Mouse (Mus musculus): Measurements from ENCODE around the gene Gm43517.

The Gm43517 gene

GRCm38 (mm10) chr12:49384876-49385630 is at the start of gene Gm43517:
TSS of gene Gm43517 (plus strand) at chr12:49385174.
- no peak for DNase-seq (ENCODE audit: low spot score in 2 of 2)

- no peak for DNase-seq (ENCODE audit: low spot score in 2 of 2)
These were observed 35.3 kb upstream of the Gm43517 start for GRCm38 (mm10) chr12:49349697-49350096.

DNA sequence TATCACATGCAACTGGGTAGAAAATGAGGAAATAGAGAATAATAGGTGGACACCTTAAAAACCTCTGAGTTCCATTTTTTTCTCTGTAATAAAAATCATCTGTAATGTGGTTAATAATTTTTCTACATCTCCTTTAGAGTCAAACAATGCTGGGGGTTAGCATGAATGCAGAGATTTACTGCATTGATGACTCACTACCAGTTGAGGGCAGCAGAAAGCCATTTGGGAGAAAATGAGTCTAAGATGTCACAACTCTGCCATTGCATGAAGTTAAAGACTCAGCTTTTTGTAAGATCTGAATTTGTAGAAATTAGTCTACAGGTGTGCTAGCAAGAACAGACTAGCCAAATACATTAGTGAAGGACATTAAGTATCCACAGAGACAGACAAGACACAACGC is 16.0 kb upstream of the Gm43517 start:
- no peak for DNase-seq (ENCODE audit: low spot score in 2 of 2)

- DNase-seq (ENCODE audit: low spot score in 2 of 2), result no peak
These were observed 12.8 kb upstream of the Gm43517 start for GRCm38 (mm10) chr12:49372170-49372569.

DNA sequence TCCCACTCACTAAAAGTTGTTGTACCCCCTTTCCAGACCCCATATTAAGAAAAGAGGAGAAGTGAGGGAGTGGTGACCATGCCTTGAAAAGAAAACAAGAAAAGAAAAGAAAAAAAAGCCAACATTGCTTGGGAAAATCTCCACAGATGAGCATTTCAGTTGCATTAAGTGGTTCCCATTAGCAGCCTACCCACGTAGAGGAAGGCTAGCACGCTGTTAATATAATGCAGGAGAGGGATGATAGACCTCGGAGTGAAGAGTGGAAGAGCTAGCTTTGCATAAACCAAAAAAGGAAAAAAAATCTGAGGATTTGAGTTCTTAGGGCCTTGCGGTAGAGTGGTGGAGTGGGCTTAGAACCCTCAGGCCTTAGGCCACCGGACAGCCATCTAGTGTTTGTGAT is 11.8 kb upstream of the Gm43517 start:
- no peak for DNase-seq (ENCODE audit: low spot score in 2 of 2)

DNA sequence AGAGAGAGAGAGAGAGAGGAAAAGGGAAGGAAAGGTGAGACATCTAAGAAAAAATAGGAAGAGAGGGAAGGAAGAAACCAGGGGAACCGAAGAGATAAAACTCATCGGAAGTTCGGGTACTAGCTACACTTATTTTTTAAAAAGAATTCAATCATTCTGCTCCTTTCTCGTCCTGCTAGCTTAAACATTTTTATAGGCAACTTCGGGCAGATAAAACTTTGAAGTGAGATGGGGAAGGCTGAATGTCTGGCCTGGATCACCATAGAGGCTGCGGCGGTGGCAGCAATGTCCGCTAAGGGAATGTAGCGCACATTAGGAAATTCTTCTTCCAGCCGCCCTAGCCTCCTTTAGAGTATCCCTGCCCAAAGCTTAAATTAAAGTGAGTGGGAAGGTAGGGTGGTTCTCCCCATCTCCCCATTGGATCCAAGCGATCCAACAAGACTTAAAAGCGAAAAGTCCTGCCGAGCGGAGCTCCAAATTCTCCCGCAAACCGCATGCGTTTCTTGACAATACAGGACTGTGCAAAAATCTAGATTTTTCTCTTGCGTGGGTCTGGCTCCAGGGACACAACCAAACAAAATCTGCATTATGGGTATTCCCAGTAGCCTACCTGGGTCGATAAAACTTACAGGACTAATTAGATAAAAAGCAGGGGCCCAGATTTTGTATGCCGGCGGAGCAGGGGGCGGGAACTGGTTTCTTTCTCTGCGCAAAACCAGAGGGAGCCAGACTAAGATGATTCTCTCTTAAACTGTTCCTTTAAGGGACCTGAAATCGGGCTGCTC is 11.0 kb upstream of the Gm43517 start:
- DNase-seq (ENCODE audit: low spot score in 2 of 2), result no peak

GRCm38 (mm10) chr12:49374606-49374995 is 10.4 kb upstream of the Gm43517 start:
- DNase-seq (ENCODE audit: low spot score in 2 of 2), result no peak

GRCm38 (mm10) chr12:49375427-49376317 is 9.3 kb upstream of the Gm43517 start:
- no peak for DNase-seq (ENCODE audit: low spot score in 2 of 2)

GRCm38 (mm10) chr12:49376318-49376992 is 8.5 kb upstream of the Gm43517 start:
- no peak for DNase-seq (ENCODE audit: low spot score in 2 of 2)

- DNase-seq (ENCODE audit: low spot score in 2 of 2), result no peak
These were observed 7.5 kb upstream of the Gm43517 start for GRCm38 (mm10) chr12:49377281-49377970.

GRCm38 (mm10) chr12:49378920-49379319 is 6.1 kb upstream of the Gm43517 start:
- no peak for DNase-seq (ENCODE audit: low spot score in 2 of 2)

GRCm38 (mm10) chr12:49379446-49379845 is 5.5 kb upstream of the Gm43517 start:
- DNase-seq (ENCODE audit: low spot score in 2 of 2), result no peak

GRCm38 (mm10) chr12:49380442-49380841 is 4.5 kb upstream of the Gm43517 start:
- DNase-seq (ENCODE audit: low spot score in 2 of 2), result no peak

DNA sequence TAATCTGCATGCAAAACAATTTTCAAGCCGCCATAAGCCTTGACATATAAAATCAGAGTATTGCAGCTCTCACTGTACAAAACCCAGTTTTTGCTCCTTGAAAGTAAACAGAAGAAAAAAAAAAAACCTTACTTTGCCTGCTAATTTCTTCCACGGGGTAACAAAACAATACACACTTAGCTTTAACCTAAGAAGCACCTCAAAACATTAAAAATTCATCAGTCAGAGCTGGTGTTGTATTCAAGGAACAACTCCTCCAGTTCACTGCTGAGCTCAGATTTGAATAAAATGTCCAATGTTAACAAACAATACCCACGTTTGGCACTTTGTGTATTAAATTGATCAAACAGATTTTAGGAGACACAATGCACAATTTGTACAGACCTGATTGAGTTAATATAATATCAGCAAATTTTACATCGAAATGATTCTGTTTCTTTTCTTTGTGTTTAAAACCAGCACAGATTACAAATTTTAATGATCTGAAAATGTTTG is 3.9 kb upstream of the Gm43517 start:
- no peak for DNase-seq (ENCODE audit: low spot score in 2 of 2)

DNA sequence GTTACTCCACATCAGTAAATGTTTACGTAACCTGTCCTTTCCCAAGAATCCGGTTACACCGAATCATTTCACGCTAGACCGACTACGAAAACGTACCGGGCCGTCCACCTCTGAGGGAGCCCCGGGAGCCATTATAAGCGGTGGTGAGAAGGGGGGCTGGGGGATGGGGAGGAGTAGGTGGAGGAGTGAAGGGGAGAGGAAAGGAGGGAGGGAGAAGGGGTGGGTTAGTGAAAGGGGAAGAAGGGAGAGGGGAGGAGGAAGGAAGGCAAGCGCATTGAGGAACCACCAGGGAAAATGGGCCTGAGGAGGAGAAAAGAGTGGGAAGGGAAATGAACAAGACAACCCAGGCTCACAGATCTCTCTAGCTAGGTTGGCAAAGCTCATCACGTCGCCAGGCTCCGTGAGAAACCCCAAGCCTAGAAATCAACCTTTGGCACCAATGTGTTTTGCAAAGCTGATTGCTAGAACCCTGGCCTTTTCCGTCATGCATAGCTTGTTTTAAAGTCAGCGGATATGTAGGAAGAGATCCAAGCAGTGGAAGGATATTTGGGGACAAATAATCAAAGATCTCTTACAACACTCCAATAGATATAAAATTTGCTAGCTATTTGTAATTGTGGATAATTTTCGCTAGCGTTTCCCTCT is 3.1 kb upstream of the Gm43517 start:
- no peak for DNase-seq (ENCODE audit: low spot score in 2 of 2)

GRCm38 (mm10) chr12:49382565-49383520 is 2.1 kb upstream of the Gm43517 start, which contains the start of gene Foxg1:
TSS of gene Foxg1 (plus strand) at chr12:49382660.
- DNase-seq (ENCODE audit: low spot score in 2 of 2), result no peak

DNA sequence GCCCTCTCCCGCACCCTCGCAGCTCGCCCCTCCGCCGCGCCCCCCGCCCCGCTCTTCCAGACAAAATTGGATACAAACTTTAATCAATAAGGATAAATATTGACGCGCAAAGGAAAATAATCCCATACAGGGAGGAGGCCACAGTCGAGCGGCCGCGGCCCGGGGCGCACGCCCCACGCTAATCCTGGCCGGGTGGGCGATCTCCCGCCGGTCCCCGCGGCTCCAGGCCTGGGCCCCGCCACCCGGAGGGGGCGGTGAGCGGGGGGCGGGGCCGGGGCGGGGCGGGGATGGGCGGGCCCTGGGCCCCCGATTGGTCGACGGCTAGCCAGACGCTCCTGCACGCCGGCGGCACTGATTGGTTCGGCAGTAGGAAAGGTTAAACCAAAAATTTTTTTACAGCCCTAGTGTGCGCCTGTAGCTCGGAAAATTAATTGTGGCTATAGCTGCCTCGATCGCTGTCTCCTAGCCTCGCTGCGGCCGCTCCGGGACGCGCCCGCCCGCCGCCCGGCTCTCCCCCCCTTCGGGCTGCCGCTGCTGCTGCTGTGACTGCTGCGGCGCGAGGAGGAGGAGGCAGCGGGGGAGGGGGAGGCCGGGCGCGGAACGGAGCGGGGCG is 1.3 kb upstream of the Gm43517 start:
- no peak for DNase-seq (ENCODE audit: low spot score in 2 of 2)

DNA sequence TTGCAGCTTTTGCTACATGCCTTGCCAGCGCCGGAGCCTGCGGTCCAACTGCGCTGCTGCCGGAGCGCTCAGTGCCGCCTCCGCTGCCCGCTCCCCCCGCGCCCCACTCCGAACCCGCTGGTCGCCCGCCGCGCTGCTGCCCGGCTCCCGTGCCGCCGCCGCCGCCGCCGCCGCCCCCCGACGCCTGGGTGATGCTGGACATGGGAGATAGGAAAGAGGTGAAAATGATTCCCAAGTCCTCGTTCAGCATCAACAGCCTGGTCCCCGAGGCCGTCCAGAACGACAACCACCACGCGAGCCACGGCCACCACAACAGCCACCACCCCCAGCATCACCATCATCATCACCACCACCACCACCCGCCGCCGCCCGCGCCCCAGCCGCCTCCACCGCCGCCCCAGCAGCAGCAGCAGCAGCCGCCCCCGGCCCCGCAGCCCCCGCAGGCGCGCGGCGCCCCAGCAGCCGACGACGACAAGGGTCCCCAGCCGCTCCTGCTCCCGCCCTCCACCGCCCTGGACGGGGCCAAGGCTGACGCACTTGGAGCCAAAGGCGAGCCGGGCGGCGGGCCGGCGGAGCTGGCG is 589 bp upstream of the Gm43517 start:
- DNase-seq (ENCODE audit: low spot score in 2 of 2), result no peak

Data from spleen, postnatal 4 days (tissue).